Mouse (Mus musculus) lung, postnatal 10 days (tissue): ENCODE measurements around the gene Pla2r1.

Source experiments
- DNase-seq: peaks from one replicate; pipeline ENCODE4 v3.0.0; 2021

Gene Pla2r1

GRCm38 (mm10) chr2:60552902-60553682 lies at the start of gene Pla2r1:
Pla2r1 (minus strand) TSS chr2:60553308.
- DNase-seq = peak; percentile 83

DNA sequence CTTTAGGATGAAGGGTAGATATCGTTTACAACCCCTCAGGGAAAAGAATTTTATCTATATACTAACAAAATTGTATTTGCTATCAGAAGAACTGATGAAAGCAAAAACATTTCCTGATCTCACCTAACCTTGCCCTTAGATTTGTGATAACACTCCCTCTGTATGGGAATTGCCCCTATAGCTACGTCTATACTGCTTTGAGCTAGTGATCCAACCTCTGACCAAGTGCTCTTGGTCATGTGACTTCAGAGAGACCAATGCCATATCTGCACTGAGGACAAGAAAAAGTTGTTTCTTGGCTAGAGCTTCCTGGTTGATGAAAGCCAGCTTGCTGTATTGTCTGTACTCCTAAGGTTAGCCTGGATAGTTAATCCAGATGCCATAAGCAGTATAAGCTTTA lies 48.2 kb upstream of the Pla2r1 start:
- DNase-seq = no peak

GRCm38 (mm10) chr2:60600863-60601262 lies 47.8 kb upstream of the Pla2r1 start:
- no peak for DNase-seq

DNA sequence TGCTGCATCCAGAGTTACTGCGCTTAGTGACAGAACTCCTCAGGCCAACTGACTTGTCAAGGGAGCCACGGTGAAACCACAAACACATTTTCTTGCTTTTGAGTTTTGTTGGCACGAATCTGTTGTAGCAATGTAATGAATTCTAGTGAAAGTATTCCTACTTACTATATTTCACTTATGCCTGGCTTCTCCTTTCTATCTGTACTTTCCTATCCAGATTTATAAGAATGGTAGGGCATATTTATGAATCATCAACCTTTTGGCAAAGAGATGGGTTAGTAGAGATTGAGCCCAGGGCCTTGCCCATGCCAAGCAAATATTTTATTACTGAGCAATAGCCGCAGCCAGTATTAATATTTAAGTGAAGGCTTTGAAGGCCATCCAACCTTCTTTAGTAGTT lies 30.3 kb upstream of the Pla2r1 start:
- DNase-seq = no peak

DNA sequence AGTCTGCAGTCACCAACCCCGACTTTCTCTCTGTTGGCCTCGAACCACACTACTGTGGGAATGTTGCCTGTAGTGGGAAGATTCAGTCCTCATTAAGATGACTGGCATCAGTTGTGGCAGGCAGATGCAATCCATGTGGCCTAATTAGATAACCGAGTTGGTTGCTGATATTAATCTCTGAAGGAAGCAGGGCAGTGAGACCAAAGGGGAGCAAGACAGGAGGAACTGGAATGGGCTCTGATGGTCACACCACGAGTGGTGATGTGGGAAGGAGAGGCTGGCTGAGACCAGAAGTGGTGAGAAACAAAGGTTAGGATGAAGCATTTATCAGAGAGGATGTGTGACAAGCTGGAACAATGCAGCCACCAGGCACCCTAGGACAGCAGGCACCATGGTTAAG lies 1.5 kb upstream of the Pla2r1 start:
- no peak for DNase-seq

DNA sequence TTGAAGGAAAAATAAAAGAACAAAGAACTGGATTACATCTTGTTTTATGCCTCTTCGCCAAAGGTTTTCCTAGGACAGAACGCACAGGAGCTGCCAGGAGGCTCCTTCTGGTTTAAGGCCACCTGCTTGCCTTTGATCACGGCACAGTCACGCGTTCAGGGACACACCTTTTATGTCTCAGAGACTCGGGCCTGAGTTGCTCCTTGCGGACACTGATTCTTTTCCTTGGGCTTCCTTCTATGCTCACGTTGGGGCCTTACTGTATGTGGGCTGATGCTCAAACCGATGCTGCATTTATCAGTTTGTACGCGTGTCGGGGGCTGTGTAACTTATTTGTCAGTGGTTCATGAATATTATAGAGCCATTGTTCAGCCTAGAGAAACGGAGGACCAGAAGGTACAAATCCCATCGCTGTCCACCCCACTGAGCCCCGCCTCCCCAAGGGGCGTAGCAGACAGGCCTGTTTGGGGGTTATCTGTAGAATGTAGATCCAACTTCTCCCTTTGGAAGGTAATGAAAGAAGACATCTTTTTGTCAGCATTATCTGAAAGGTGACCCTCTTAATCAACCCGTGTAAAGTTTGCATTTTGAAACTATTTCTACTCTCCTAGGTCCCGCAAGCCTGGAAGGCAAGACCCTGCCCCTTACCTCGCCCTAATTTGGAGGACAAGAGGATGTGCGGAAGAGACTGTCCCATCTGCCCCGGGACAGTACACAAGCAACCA lies 769 bp downstream of the Pla2r1 start:
- peak; percentile 21 for DNase-seq

DNA sequence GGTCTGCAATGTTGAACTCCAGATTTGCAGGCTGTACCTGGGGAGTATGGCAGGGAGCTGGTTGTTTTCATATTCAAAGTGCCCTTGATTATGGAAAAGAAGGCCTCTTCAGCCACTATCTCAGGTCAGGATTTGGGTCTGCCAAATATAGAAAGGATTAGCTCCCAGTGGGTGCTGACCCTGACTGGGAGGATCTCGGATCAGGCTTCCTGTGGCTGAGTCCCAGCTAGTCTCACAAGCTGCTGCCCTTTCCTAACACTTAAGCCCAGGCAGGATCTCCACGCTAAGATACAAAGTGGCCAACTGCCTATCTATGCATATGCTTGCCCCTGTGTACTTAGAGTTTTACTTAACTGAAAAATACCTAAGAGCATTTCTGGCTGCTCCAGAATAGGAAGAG lies 1.4 kb downstream of the Pla2r1 start:
- DNase-seq = no peak

DNA sequence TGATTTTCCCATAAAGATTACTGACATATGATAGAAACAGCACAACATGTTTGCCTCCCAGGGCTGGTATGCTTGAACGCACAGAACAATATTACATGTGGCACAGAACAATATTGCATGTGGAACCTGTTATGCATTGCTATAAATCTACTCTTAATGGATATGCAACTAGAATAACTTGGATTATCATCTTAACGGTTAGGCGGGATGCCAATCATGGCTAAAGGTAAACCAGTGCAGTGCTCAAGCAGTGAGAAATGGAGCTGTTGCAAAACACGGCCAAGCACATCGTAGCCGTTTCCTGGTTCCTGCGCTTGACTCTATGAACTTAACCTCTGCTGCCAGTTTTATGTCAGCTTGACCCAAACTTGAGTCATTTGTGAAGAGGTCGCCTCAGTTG lies 2.6 kb downstream of the Pla2r1 start:
- no peak for DNase-seq

- no peak for DNase-seq
These were observed 3.3 kb downstream of the Pla2r1 start for GRCm38 (mm10) chr2:60549851-60550250.

DNA sequence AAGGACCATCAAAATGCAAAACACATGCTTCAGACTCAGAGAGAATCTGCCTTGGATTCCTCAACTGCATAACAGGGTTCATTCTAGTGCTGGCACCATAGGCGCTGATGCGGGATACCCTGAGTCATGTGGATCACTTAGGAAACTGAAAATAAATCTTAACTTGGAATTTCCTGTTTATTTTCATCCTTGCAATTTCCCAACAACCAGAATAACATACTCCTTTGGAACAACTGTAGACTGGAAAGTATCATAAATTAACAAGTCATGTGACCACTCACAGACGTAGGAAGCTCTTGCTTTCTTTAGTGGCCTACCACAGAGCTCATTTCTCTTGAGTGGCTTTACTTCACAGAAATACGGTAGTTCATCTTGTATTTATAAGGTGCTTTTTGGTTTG lies 7.0 kb downstream of the Pla2r1 start:
- DNase-seq = peak; percentile 35

- no peak for DNase-seq
These were observed 9.1 kb downstream of the Pla2r1 start for GRCm38 (mm10) chr2:60544006-60544405.

GRCm38 (mm10) chr2:60541745-60542144 lies 11.4 kb downstream of the Pla2r1 start:
- DNase-seq = no peak

DNA sequence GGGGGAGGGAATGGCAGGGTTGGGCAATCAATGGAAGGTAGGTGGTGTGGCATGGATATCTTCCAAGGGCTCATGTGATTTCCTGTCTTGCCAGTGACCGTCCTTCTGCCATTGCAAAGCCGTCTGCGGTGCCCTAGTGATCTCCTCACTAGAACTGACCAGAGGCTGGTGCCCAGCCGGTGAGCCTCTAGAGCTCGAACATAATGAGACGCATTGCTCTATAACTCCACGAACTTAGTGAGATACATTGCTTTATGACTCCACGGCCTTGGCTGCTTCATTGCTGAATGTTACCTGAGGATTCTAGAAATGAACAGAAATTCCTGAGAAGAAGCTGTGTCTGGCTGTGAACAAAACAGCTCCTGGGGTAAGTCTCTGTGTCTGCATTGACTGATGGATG lies 12.8 kb downstream of the Pla2r1 start:
- no peak for DNase-seq

DNA sequence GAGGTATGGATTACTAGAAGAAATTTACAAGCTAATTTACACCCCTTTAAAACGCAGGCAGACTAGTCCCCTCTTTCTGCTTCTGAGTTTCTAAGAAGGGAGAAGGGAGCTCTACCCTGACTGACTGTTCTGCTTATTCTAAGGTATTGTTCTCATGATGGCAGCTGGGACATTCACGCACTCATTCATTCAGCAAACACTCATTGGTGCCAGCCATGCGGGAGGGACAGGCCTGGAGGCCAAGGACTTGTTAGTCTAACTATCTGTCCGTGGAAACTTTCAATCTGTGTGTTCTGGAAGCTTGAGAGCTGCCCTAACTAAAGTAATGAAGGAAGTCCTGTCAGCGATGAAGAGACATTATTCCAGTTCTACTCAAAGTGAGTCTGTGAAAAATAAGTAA lies 14.4 kb downstream of the Pla2r1 start:
- peak; percentile 44 for DNase-seq

- no peak for DNase-seq
These were observed 14.8 kb downstream of the Pla2r1 start for GRCm38 (mm10) chr2:60538274-60538673.

DNA sequence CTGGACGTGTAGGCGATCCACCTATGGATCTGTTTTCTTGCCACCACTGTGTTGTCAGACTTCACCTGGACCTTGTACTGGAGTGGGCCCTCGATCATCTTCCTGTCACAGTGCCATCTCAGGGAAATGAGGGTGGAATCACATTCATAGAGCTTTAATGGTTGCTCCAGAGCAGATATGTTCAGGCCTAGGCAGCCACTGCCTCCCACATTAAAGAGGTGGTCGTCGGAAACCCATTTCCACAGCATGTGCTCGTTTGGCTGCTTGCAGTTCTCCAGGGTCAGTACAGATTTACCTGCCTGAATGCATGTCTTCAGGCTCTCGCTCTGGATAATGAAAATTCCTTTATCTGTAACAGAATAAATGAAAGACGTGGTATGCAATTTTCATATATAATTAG lies 18.4 kb downstream of the Pla2r1 start:
- DNase-seq = no peak

DNA sequence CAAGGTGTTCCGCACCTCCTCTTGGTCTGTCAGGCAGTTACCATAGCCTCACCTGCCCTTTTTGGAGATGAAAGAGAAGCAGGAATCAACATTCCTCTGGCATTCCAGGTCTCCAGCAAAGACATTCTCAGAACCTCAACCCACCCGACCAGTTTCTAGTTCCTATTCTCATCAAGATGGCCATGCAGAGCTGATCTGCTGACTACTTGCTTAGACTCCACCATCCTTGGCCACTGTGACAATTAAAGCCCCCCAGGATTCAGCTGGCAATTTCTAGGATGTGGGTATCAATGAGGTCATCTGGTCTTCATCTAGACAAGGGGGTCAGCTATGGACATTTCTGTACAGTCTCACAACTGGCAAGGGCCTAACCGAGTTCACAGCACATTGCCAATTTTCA lies 20.1 kb downstream of the Pla2r1 start:
- DNase-seq = no peak

GRCm38 (mm10) chr2:60532495-60532894 lies 20.6 kb downstream of the Pla2r1 start:
- no peak for DNase-seq

DNA sequence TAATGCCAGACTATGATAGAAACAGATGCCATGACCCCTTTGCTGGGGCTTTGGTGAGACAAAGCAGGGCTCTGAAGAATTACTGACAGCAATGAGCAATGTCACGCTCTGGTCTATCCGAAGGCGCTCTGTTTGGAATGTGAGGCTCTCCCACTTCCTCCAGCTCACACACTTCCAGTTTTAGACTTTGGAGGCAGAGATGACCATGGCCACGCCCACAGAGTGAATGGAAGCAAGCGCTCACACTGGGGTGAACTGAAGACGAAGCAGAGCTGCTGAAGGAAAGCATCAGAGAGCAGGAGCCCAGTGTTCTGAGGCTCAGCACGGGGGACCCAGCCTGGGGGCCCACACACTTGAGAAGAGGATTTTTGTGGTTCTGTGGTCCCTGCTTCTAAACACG lies 37.3 kb downstream of the Pla2r1 start:
- peak; percentile 45 for DNase-seq

DNA sequence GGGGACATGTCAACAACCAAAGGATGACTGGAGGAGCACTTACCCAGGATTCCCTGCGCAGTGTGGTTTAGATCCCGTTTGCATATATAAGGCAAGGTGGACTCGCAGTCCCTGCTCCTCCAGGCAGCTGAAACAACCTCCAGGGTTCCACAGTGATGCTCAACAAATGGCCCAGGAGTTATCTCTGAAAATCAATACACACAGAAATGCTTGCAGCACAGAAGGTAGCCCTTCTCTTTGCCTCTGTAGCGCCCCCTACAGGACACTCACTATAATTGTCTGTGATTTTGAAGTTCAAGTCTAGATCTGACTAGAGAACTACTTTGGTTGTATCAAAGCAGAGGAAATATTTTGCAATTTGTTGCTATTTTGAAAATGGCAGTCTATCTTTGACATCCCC lies 38.2 kb downstream of the Pla2r1 start:
- DNase-seq = no peak

GRCm38 (mm10) chr2:60510718-60511117 lies 42.4 kb downstream of the Pla2r1 start:
- no peak for DNase-seq

DNA sequence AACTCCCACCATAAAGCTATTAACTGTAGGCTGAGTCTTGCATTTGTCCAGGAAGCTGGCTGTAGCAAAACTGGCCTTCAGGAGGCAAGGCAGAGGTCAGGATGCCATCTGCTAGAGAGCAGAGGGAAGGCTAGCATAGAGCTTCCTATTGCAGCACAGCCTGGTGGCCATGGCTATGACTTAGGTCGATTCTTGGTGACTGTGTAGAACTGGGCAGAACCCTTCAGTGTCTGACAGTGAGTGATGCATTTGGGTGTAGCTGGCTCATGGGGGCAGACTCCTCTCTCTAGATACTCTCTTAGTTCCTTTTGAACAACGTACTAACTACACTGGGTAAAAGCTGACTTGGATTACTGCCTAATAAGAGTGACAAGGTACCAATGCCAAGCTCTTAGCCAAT lies 48.0 kb downstream of the Pla2r1 start:
- DNase-seq = no peak

- no peak for DNase-seq
These were observed 48.4 kb downstream of the Pla2r1 start for GRCm38 (mm10) chr2:60504718-60505117.

GRCm38 (mm10) chr2:60503991-60504390 lies 49.1 kb downstream of the Pla2r1 start:
- no peak for DNase-seq
